Mouse (Mus musculus): ENCODE results near the gene Inka2.

DNA sequence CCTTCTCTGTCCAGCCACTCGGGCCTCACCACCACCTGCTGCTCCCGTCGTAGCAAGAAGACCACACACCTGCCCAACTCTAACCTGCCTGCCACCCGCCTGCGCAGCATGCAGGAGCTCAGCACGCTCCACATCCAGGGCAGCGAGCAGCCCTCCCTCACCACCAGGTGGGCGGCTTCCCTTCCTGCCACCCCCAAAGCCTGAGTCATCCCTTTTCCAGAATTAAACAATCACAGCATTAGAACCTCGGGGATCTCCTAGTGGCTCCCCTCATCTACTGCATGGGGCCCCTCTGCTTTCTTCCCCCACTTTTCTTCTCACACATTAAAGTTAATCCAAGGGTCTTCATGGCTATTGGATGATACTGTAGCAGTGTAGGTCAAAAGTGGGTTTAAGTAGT, 36.2 kb upstream of the Inka2 start:
- TF ChIP-seq POLR2A (IDR thresholded peaks at IDR 0.05; ENCODE audit: borderline replicate concordance, insufficient read depth, low read length) (no peak), CTCF (IDR thresholded peaks at IDR 0.05; ENCODE audit: borderline replicate concordance, insufficient read depth, low read depth, low read length) (no peak)
